Mouse (Mus musculus): ENCODE results near the gene Ankfy1. TPM values are rescaled to one million over a fixed set of nuclear protein-coding genes. Genes with fewer than 3 reads are reported as not detected.

Gene Ankfy1
- polyA plus RNA-seq, 1 experiment from 2014 or later = 5.0 TPM

- DNase-seq (no peak), ATAC-seq (no peak)
- H3K27ac ChIP-seq (ENCODE audit: low read depth) = no peak overlapping the region
- 76% methylated on average over 3 of the region's 3 CpGs for WGBS (ENCODE audit: insufficient replicate concordance)
- no peak for TF ChIP-seq CTCF (IDR thresholded peaks at IDR 0.05; ENCODE audit: low read depth)
- TF ChIP-seq EP300 (IDR thresholded peaks at IDR 0.05; ENCODE audit: low read depth) = no peak
- H3K4me2 ChIP-seq (ENCODE audit: low read depth, low read length) = no peak overlapping the region
- no peaks in the 10 kb centered on the region for H3K4me1 ChIP-seq (ENCODE audit: insufficient read depth)
- no peak overlapping the region for H3K4me3 ChIP-seq (ENCODE audit: low read depth, low read length)
- H3K36me3 ChIP-seq (replicated peaks; ENCODE audit: insufficient read depth, low read length) = 0 out of 2 replicates have a peak, but pooled peaks cover 3% of the 10 kb centered on the region
- H3K9ac ChIP-seq (replicated peaks) = no peak overlapping the region
- no peaks in the 10 kb centered on the region for H3K9me3 ChIP-seq (ENCODE audit: low read length)
- no peaks in the 10 kb centered on the region for H3K27me3 ChIP-seq (ENCODE audit: insufficient read depth, low read length)
Observed at GRCm38 (mm10) chr11:72782503-72782902, 92.7 kb downstream of the Ankfy1 start.

GRCm38 (mm10) chr11:72792033-72792432, 102.2 kb downstream of the Ankfy1 start:
- Histone ChIP-seq H3K27ac (ENCODE audit: low read depth) (no peak overlapping the region), H3K4me3 (ENCODE audit: low read depth, low read length) (no peak overlapping the region), H3K36me3 (replicated peaks; ENCODE audit: insufficient read depth, low read length) (no peaks in the 10 kb centered on the region), H3K9ac (replicated peaks) (no peak overlapping the region), H3K27me3 (ENCODE audit: insufficient read depth, low read length) (no peaks in the 10 kb centered on the region), H3K4me2 (ENCODE audit: low read depth, low read length) (no peak overlapping the region), H3K4me1 (ENCODE audit: insufficient read depth) (peaks cover 10% of the 10 kb centered on the region), H3K9me3 (ENCODE audit: low read length) (no peaks in the 10 kb centered on the region)
- DNase-seq = no peak
- TF ChIP-seq EP300 (IDR thresholded peaks at IDR 0.05; ENCODE audit: low read depth) = no peak
- TF ChIP-seq CTCF (IDR thresholded peaks at IDR 0.05; ENCODE audit: low read depth) = no peak
- no peak for ATAC-seq

- Histone ChIP-seq H3K4me2 (ENCODE audit: low read depth, low read length) (peak overlapping the region; percentile 84), H3K9ac (replicated peaks) (peak overlapping the region; percentile 89), H3K4me1 (ENCODE audit: insufficient read depth) (peaks cover 10% of the 10 kb centered on the region), H3K36me3 (replicated peaks; ENCODE audit: insufficient read depth, low read length) (no peaks in the 10 kb centered on the region), H3K4me3 (ENCODE audit: low read depth, low read length) (peak overlapping the region; percentile 91), H3K9me3 (ENCODE audit: low read length) (no peaks in the 10 kb centered on the region), H3K27ac (ENCODE audit: low read depth) (peak overlapping the region; percentile 88), H3K27me3 (ENCODE audit: insufficient read depth, low read length) (no peaks in the 10 kb centered on the region)
- TF ChIP-seq EP300 (IDR thresholded peaks at IDR 0.05; ENCODE audit: low read depth) = no peak
- TF ChIP-seq CTCF (IDR thresholded peaks at IDR 0.05; ENCODE audit: low read depth) = no peak
- 14% methylated on average over 14 of the region's 14 CpGs for WGBS (ENCODE audit: insufficient replicate concordance)
- peak; percentile 9 for ATAC-seq
- DNase-seq = no peak
Observed at GRCm38 (mm10) chr11:72795149-72795454, 105.3 kb downstream of the Ankfy1 start.

- Histone ChIP-seq H3K9ac (replicated peaks) (peak within 1 kb of the TSS; percentile 89), H3K27me3 (ENCODE audit: insufficient read depth, low read length) (no peaks in the 10 kb centered on the region), H3K36me3 (replicated peaks; ENCODE audit: insufficient read depth, low read length) (no peaks in the 10 kb centered on the region), H3K27ac (ENCODE audit: low read depth) (peak within 1 kb of the TSS; percentile 88), H3K9me3 (ENCODE audit: low read length) (no peaks in the 10 kb centered on the region), H3K4me3 (ENCODE audit: low read depth, low read length) (peak within 1 kb of the TSS; percentile 91), H3K4me2 (ENCODE audit: low read depth, low read length) (peak within 1 kb of the TSS; percentile 88), H3K4me1 (ENCODE audit: insufficient read depth) (peaks cover 10% of the 10 kb centered on the region)
- WGBS (ENCODE audit: insufficient replicate concordance) = 1% methylated on average over 69 of the region's 69 CpGs
- DNase-seq (peak; percentile 96), ATAC-seq (peak; percentile 95)
- TF ChIP-seq CTCF (IDR thresholded peaks at IDR 0.05; ENCODE audit: low read depth) (no peak), EP300 (IDR thresholded peaks at IDR 0.05; ENCODE audit: low read depth) (peak; percentile 74; the same call in 1 of the 2 replicates)
Observed at GRCm38 (mm10) chr11:72795455-72796295, 105.9 kb downstream of the Ankfy1 start, which contains the start of the genes Cyb5d2 and Zzef1. Cyb5d2 (minus strand) TSS chr11:72796142. Zzef1 (plus strand) TSS chr11:72796226.

GRCm38 (mm10) chr11:72796296-72796687, 106.5 kb downstream of the Ankfy1 start:
- peak overlapping the region; percentile 89 for H3K9ac ChIP-seq (replicated peaks)
- H3K4me1 ChIP-seq (ENCODE audit: insufficient read depth) = peaks cover 10% of the 10 kb centered on the region
- under 1% methylated on average over 42 of the region's 42 CpGs for WGBS (ENCODE audit: insufficient replicate concordance)
- H3K27me3 ChIP-seq (ENCODE audit: insufficient read depth, low read length) = no peaks in the 10 kb centered on the region
- peak overlapping the region; percentile 88 for H3K27ac ChIP-seq (ENCODE audit: low read depth)
- ATAC-seq (peak; percentile 40), DNase-seq (no peak)
- TF ChIP-seq CTCF (IDR thresholded peaks at IDR 0.05; ENCODE audit: low read depth) (no peak), EP300 (IDR thresholded peaks at IDR 0.05; ENCODE audit: low read depth) (no peak)
- peak overlapping the region; percentile 91 for H3K4me3 ChIP-seq (ENCODE audit: low read depth, low read length)
- no peaks in the 10 kb centered on the region for H3K9me3 ChIP-seq (ENCODE audit: low read length)
- no peaks in the 10 kb centered on the region for H3K36me3 ChIP-seq (replicated peaks; ENCODE audit: insufficient read depth, low read length)
- H3K4me2 ChIP-seq (ENCODE audit: low read depth, low read length) = peak overlapping the region; percentile 88

- no peak for TF ChIP-seq CTCF (IDR thresholded peaks at IDR 0.05; ENCODE audit: low read depth)
- TF ChIP-seq EP300 (IDR thresholded peaks at IDR 0.05; ENCODE audit: low read depth) = no peak
- peak overlapping the region; percentile 88 for H3K27ac ChIP-seq (ENCODE audit: low read depth)
- peak overlapping the region; percentile 91 for H3K4me3 ChIP-seq (ENCODE audit: low read depth, low read length)
- peak overlapping the region; percentile 88 for H3K4me2 ChIP-seq (ENCODE audit: low read depth, low read length)
- H3K9ac ChIP-seq (replicated peaks) = peak overlapping the region; percentile 89
- 10% methylated on average over 10 of the region's 10 CpGs for WGBS (ENCODE audit: insufficient replicate concordance)
- no peaks in the 10 kb centered on the region for H3K36me3 ChIP-seq (replicated peaks; ENCODE audit: insufficient read depth, low read length)
- DNase-seq (no peak), ATAC-seq (no peak)
- H3K27me3 ChIP-seq (ENCODE audit: insufficient read depth, low read length) = no peaks in the 10 kb centered on the region
- no peaks in the 10 kb centered on the region for H3K9me3 ChIP-seq (ENCODE audit: low read length)
- peaks cover 10% of the 10 kb centered on the region for H3K4me1 ChIP-seq (ENCODE audit: insufficient read depth)
Observed at GRCm38 (mm10) chr11:72796773-72797338, 107.0 kb downstream of the Ankfy1 start.
